In genomic region chr2:63503939-63504338, GRCm38 (mm10) we compare ENCODE assay signal across 8 mouse cellular contexts.
DNase-seq lines count a peak whose midpoint lies in the region; ATAC-seq lines count a peak whose summit lies in the region.

No protein-coding gene starts in this region.

- WGBS in embryonic facial prominence, embryonic 11.5 days, result 10% methylated on average over 3 of the region's 3 CpGs
- 11% methylated on average over 3 of the region's 3 CpGs for WGBS in kidney, embryonic 15.5 days

- H3K36me3 ChIP-seq in embryonic facial prominence, embryonic 11.5 days (replicated peaks; ENCODE audit: control insufficient read depth, insufficient read depth, low read depth, low read length), result no peaks in the 10 kb centered on the region
- no peaks in the 10 kb centered on the region for H3K36me3 ChIP-seq in kidney, embryonic 15.5 days

- intact Hi-C loops in heart, postnatal 10 days (cut with DNase I), result loop anchor here (2.0 kb wide), 1 partner anchor 1345 kb away; no protein-coding TSS in a partner anchor

- H3K9ac ChIP-seq in embryonic facial prominence, embryonic 11.5 days (replicated peaks; ENCODE audit: low read length), result no peak overlapping the region
- H3K9ac ChIP-seq in kidney, embryonic 15.5 days, result no peak overlapping the region

- no peaks in the 10 kb centered on the region for H3K9me3 ChIP-seq in embryonic facial prominence, embryonic 11.5 days (replicated peaks; ENCODE audit: control insufficient read depth, low read length)
- H3K9me3 ChIP-seq in kidney, embryonic 15.5 days (replicated peaks), result no peaks in the 10 kb centered on the region

- H3K4me3 ChIP-seq in embryonic facial prominence, embryonic 11.5 days (ENCODE audit: low read depth, low read length), result no peak overlapping the region
- no peak overlapping the region for H3K4me3 ChIP-seq in kidney, embryonic 15.5 days (replicated peaks)

- no peak for ATAC-seq in embryonic facial prominence, embryonic 11.5 days (replicated peaks; ENCODE audit: insufficient number of reproducible peaks, low FRiP score, low TSS enrichment, low read depth)
- ATAC-seq in kidney, embryonic 15.5 days (replicated peaks; ENCODE audit: low FRiP score), result no peak

- H3K27ac ChIP-seq in embryonic facial prominence, embryonic 11.5 days (replicated peaks; ENCODE audit: low read depth, low read length), result no peak overlapping the region
- H3K27ac ChIP-seq in kidney, embryonic 15.5 days, result no peak overlapping the region

- H3K4me1 ChIP-seq in embryonic facial prominence, embryonic 11.5 days (ENCODE audit: control insufficient read depth, insufficient read depth, low read length), result no peaks in the 10 kb centered on the region
- no peaks in the 10 kb centered on the region for H3K4me1 ChIP-seq in kidney, embryonic 15.5 days

- no peak overlapping the region for H3K4me2 ChIP-seq in embryonic facial prominence, embryonic 11.5 days (ENCODE audit: low read depth, low read length)
- no peak overlapping the region for H3K4me2 ChIP-seq in kidney, embryonic 15.5 days

- no peaks in the 10 kb centered on the region for H3K27me3 ChIP-seq in embryonic facial prominence, embryonic 11.5 days (ENCODE audit: control insufficient read depth, insufficient read depth, low read length)
- no peaks in the 10 kb centered on the region for H3K27me3 ChIP-seq in kidney, embryonic 15.5 days

- peak; percentile 4 to 14 for DNase-seq in heart, postnatal 10 days
- no peak for DNase-seq in heart, adult 8-10 months (ENCODE audit: low spot score)
- DNase-seq in testis, postnatal 10 days (ENCODE audit: low spot score), result peak; percentile 60
- DNase-seq in testis, postnatal 14 days (ENCODE audit: low spot score), result no peak
- DNase-seq in embryonic facial prominence, embryonic 11.5 days (ENCODE audit: low spot score), result peak; percentile 59
- peak; percentile 18 for DNase-seq in telencephalon, adult 2 months (ENCODE audit: low read depth, low spot score)
- no peak for DNase-seq in natural killer cell, adult 2 months (ENCODE audit: low spot score in 2 of 2)

Comparison
In these comparisons a context has a peak if more than half of its experiments do, and no peak if none do; other contexts are left out.
1. DNase-seq: peak in heart, postnatal 10 days (2 of 2), testis, postnatal 10 days (single experiment), embryonic facial prominence, embryonic 11.5 days (single experiment) and telencephalon, adult 2 months (single experiment); none in heart, adult 8-10 months (single experiment), testis, postnatal 14 days (single experiment) and natural killer cell, adult 2 months (0 of 2).